Mouse (Mus musculus) granulocyte monocyte progenitor cell, adult 5-6 weeks (primary cell): ENCODE measurements at regions not wholly inside any gene's neighbourhood (a gene's known extent, or its start where the extent isn't known, plus 50 kb on each side); places are given as distances from the start of the nearest gene placed in this dataset.

Source experiments
- ATAC-seq: replicated peaks from 2 replicates; pipeline ENCODE4 v1.8.0; 2016; ENCODE audit warnings: mild to moderate bottlenecking, moderate TSS enrichment, inconsistent platforms; ENCODE audit not compliant: poor library complexity, severe bottlenecking

DNA sequence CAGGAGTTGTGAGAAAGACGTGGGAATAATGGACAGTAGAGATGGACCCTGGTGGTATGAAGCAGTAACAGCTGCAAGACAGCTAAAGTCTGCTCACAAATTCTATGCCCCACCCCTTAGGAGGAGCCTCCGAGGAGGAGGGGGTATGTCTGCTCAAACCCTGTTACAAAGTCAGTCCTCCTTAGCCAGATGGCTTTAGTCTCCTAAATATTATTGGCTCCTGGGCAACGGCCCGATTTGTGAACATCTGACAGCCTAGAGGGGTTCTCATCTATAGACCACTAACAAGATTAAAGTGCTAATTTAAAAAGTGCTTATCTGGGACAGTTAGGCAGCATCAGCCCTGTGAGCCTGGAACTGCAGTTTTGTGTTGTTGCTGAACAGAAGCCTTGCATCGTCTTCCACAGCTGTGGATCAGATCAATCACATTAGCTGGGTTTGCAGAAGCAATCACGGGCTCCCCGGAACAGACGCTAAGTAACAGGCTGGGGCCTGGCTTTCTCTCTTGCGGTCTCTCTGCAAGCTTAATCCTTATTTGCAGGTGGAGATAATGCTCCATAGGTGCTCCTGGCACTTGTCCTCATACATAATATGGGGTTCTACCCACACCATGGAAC lies 339.3 kb downstream of the Rnf144a start:
- ATAC-seq, result no peak

DNA sequence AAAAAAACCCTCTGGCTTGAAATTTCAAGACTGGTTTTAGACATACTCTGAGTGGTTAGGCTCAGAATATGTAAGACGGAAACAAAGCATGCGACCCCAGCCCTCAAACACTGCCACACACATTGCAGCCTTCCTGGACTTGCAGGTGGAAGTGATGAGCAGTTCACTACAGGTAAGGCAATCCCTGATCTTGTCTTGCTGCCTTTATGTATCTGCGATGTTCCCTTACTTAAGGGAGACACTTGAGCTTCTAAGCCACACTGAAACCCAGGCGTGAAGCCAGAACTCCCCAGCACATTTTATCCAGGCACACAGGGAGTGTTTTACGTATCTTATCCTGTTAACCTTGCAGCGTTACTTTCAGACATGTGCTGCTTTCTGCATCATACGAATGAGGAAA lies 342.9 kb downstream of the Rnf144a start:
- no peak for ATAC-seq

DNA sequence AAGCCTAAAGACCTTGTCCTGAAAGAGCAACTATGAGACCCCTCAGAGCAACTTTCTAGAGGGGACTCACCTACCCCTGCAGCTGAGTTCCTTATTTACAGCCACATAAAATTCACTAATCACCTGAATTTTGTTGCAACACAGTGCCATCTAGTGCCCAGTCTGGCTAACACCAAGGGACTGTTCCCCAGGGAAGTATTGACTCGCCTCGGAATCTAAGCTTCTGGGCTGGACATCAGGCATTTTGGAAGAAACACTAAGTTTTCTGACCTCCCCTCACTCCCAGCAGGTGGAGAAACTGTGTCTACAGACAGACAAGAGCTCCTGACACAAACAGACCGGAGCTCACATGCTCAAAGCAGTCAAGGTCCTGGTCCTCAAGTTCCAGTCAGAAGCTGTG lies 343.4 kb downstream of the Rnf144a start:
- peak; percentile 73 for ATAC-seq

DNA sequence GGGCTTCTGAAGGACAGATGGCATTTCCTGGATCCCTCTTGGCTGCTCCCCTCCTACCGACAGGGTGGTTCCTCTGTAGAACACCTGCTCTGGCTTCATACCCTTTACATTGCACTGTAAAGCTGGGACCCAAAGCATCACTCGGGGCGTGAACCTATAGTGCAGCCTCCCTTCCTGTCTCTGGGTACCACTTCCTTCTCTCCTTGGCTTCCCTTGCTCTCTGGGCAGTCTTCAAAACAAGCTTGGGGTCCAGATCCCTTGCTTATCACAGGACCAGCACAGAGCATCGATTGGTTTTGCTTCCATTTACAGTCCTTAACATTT lies 346.4 kb downstream of the Rnf144a start:
- ATAC-seq, result no peak

DNA sequence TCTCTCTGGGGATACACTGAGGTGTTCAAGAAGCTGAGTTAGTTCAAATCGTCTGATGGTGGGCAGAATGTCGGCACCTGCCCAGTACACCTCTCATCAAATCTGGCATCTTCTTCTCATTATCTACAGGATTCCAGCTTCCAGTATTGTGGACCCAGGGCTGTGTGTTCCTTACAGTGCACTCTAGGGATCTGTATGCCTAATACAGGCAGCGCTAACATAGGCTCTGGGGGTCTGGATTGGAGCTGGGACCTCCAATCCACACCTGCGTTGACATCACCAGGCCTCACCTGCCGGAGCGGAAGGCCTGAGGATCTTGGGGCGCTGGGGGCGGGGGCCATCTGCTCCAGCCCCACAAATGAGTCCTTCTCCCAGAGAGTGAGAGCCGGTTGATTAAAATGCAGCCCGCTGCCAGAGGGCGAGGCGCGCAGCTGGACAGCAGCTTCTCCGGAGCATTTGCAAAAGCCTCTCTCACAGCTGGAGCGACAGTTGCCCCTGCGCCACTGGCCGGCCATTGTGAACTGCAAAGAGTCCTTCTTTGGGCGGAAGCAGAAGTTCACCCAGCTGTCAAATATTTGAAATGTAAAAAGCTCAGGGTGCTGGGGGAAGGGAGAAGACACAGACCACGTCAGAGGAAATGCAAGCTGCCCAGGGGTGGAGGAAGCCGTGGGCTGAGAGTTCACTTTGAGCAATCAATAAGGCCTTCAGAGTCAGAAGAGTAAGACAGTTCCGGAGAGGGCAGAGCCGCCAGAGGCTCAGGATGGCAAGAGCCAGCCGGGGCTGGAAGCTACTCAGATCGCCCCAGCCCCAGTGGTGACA lies 347.0 kb downstream of the Rnf144a start:
- peak; percentile 87 for ATAC-seq

- no peak for ATAC-seq
These were observed 354.7 kb downstream of the Rnf144a start for GRCm38 (mm10) chr12:26060378-26060777.

DNA sequence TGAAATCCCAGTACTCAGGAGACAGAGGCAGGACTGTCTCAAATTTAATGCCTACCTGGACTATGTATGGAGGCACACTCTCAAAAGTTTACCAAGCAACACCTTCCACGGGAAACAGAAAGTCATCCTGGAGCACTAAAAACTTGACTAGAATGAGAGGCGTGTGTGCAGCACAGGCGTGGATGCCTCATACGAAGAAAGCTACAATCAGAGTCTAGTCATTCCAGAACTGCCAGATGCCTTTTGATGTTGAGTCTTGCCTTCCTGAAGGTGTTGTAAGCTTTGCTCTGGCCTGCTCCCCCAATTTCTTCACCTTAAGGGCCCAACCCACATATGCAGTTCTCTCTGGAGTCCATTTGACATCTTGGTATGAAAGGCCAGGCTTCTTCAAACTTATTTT lies 356.0 kb downstream of the Rnf144a start:
- no peak for ATAC-seq

GRCm38 (mm10) chr12:26057491-26058054 lies 357.5 kb downstream of the Rnf144a start:
- ATAC-seq, result no peak

- no peak for ATAC-seq
These were observed 368.1 kb downstream of the Rnf144a start for GRCm38 (mm10) chr12:26046991-26047390.

DNA sequence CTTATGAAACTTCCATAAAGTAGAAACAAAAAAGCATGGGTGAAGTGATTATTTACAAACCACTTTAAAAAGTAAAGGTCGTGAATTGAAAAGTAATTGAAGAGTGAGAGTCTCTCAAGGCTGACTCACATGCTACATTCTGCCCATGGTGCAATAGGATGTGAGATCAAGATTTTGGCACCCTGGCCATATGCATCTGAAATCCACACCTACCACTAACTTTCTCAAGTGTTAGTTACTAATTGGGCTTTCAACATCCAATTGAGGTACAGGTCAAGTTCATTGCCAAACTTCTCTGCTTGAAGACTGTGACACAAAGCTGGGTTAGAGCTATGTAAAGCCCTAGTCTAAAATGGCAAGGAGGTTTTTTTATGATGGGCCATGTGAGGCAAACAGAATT lies 369.7 kb downstream of the Rnf144a start:
- ATAC-seq, result no peak

DNA sequence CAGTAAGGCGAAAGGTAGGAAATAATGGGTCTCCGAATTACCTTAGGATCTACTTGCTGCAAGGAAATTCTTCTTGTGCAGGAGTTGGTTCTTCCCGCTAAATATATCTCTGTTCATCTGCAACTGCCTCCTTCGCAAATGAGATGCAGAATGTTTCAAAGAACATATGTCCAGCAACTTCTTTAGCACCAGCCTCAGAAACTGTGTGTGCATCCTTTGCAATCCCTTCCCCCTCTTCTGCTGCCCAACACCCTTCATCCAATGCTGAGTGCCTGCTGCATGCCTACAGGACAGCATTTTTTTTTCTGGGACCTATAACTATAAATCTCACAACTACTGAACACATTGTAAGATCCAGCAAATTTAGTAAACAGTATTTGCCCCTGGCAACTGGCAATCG lies 402.1 kb downstream of the Rnf144a start:
- no peak for ATAC-seq

GRCm38 (mm10) chr12:25994063-25994462 lies 421.0 kb downstream of the Rnf144a start:
- no peak for ATAC-seq

DNA sequence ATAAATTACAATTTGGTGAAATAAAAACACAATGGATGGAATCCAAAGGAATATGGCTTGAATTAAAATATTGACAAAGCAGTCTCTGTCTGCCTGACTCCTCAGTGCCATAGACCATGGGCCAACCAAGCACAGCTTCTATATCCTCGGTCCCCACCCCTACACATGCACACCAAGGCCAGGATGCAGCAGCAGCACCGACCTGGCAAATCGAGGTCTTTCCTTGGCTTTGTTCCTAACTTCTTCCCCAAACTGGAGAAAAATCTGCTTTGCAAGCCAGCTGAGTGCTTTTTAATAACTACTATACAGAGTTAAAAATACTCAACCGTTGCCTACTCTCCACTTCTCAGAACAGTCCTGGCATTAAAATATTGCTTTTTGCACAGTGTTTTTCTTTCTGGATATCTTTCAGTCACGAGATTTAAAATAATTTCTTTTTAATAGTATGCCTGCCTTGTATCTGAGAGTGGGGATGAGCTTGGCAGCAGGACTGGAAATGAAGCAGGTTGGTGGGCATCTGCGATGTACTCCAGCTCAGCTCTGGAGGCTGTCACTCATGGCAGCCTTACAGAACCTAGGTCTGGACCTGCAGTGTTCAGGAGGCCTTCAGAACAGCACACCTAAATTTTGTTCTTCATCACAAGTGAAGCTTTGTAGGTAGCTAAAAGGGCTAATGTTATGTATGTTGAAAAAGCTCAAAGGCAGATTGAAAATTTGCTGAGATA lies 423.1 kb downstream of the Rnf144a start:
- ATAC-seq, result no peak

DNA sequence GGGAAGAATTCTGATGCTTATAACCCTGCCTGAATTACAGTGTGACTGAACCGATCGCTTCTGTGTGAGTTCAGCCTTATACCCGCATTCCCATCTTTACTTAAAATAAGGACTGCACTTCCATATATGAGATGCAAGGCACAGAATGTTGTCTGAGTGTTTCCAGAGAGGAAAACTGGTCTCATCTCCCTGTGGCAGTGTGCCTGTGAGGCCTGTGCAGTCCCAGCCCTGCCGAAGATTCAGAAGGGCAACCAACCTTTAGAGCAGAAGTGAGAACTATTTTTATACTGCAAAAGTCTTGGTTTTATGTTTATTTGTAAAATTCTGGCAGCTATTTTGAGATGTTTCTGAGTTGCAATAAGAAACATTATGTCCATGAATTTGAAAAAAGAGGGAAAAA lies 432.5 kb downstream of the Rnf144a start:
- no peak for ATAC-seq

DNA sequence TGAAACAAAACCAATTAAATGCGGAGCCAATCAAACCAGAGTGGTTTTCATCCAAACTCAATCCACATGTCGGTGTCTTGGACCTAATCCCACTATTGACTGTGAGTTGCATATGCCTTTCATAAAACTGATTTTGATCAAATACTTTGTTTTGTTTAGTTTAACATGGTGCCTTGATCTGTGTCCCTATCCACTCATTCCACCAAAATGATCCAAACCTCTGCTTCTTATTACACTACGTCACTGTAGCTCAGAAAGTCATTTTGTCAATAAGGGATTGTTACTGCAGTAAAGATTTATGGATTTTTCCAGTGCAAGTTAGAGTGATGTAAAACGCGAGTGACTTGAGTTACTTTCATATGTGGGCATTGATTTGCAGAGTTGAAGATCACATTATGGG lies 436.7 kb downstream of the Rnf144a start:
- no peak for ATAC-seq

GRCm38 (mm10) chr12:25958584-25958983 lies 456.5 kb downstream of the Rnf144a start:
- ATAC-seq, result no peak

DNA sequence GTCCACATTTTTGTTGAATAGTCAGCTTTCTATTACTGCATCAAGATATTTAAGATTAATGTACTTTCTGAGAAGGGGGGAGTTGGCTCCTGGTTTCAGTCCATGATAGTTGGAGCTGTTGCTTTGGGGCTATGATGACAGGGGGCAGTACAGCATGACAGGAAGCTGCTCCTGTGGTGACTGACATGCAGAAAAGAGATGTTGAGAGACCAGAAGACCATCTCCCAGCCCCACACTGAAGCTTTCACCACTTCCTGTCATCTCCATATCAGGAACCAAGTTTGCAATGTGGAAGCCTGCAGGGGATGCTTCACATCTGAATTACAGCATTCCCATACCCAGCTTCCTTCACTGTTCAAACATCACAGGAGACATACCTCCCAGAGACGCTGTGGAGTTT lies 457.5 kb downstream of the Rnf144a start:
- ATAC-seq, result peak; percentile 48

DNA sequence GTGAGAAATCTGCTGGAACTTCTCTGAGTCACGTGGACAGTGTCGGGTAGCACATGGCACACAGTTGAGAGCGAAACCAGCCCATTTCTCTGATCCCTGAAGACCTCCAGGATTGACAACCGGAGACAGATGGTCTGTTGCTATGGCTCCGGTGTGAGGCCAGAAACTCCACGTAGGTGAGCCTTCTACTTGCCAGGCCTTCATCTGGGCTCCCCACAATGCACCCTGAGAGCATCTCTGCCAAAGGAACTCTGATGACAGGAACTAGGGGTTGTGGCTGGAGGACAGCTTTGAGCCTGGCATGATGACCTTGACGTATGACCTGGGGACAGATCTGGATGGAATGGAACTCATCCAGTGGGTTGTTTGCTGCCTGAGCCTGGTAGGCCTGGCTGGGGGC lies 467.9 kb downstream of the Rnf144a start:
- no peak for ATAC-seq

DNA sequence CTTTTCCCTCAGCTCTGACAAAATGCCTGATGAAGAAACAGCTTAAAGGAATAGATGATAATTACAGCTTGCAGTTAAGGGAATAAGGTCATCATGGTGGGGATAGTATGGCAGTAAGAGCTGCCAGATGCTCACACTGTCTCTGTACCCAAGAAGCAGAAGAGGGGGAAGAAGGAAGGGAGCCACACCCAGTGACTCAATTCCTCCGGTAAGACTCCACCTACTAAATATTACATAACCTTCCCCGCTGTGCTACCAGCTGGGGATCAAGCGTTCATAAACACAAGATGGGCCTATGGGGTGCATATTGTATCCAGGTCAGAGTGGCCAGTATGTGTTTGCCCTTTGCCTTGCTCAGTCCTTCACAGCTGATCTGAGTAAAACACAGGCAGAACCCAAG lies 468.9 kb downstream of the Rnf144a start:
- peak; percentile 83 for ATAC-seq

DNA sequence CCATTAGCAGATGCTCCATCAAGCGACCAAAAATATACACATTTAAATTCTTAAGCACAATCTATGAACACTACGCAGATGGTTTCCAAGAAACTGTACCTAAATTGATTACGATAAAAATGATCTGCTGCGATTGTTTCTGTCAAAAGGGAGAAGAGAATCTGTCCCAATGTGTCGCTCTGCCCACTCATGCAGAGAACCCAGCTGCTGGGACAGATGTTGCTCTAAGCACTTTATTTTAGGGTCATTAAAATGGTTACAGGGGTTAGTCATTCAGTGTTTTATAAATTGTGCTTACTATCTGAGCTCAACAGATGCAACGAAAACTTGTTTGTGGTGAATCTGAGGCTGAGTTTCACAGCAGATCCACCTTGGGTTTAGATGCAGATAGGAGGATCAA lies 476.2 kb downstream of the Rnf144a start:
- ATAC-seq, result no peak

GRCm38 (mm10) chr12:25934946-25935345 lies 480.1 kb downstream of the Rnf144a start:
- no peak for ATAC-seq
